22 mouse cellular contexts compared by ENCODE assay signal in the genomic region with DNA sequence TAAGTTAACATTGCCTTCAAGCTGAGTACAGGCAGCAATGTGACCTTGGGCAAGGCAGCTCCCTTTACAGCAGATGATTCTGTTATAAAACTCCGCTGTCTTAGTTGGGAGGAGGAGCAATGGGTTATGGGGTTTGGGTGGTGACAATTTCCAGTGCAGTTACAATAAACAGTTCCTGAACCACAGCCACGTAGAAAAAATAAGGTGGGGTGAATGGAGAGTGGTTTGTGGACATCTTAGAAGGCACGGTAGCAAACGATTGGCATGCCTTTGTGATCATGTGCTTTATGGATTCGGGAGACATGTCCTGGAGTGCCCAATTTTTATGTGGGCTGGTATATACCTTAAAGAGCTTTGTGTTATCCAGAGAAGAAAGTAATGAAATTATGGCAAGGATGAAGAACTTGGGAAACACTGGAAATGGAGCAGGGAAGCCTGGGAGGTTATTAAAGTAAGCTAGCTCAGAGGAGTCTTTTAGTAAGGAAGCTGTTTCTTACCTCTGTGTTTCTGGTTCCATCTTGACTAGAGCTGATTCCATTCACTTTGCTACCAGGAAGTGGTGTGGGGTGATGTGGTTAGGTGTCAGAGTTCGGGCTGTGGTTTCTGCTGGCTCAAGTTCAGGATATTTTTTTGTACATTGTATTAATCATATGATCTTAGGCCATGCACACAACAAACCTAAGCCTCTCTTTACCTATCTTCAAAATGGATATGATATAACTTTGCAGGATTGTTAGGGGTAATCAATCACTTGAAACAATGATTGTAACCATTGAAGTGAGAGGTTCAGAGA. TPM values are rescaled to one million over a fixed set of nuclear protein-coding genes. Genes with fewer than 3 reads are reported as not detected.
A peak's percentile ranks its signal among the peaks of the same experiment; 100 is the strongest.
DNase-seq lines count a peak whose midpoint lies in the region; TF ChIP-seq lines count a peak whose summit lies in the region.
"Had no signal": no experiment of that assay in that cellular context is flagged by ENCODE, and none has a peak within 500 bp of the region (broad histone marks: within the 10 kb centered on the region; RNA-seq: fewer than 3 reads in every experiment).

No protein-coding gene starts in this region.

- H3K9me3 ChIP-seq in MEL (replicated peaks; ENCODE audit: insufficient read depth, low read length) = no peaks in the 10 kb centered on the region
- H3K9me3 ChIP-seq: forebrain, embryonic 12.5 days; liver, embryonic 12.5 days; neural tube, embryonic 12.5 days had no signal

- no peaks in the 10 kb centered on the region for H3K27me3 ChIP-seq in MEL (ENCODE audit: control insufficient read depth in 1 of 2, insufficient read depth in 2 of 2, low read length in 2 of 2)
- H3K27me3 ChIP-seq in small intestine, adult 2 months (ENCODE audit: control insufficient read depth, insufficient read depth, low read length) = no peaks in the 10 kb centered on the region
- H3K27me3 ChIP-seq: forebrain, embryonic 12.5 days; liver, embryonic 12.5 days; neural tube, embryonic 12.5 days had no signal

- H3K4me3 ChIP-seq in MEL (ENCODE audit: control insufficient read depth in 1 of 2, insufficient read depth in 1 of 2, low read depth in 2 of 2, low read length in 2 of 2) = no peak overlapping the region
- H3K4me3 ChIP-seq in small intestine, adult 2 months (ENCODE audit: low read depth, low read length) = no peak overlapping the region
- H3K4me3 ChIP-seq: forebrain, embryonic 12.5 days; liver, embryonic 12.5 days; neural tube, embryonic 12.5 days had no signal

- TF ChIP-seq POLR2A in MEL (IDR thresholded peaks at IDR 0.05; ENCODE audit: control insufficient read depth in 1 of 2, insufficient read depth in 1 of 2, low read depth in 1 of 2, low read length in 2 of 2, poor library complexity in 1 of 2) = no peak
- no peak for TF ChIP-seq POLR2A in small intestine, adult 2 months (IDR thresholded peaks at IDR 0.05; ENCODE audit: low read depth, low read length)

- H3K36me3 ChIP-seq in MEL (ENCODE audit: control insufficient read depth in 1 of 2, insufficient read depth in 2 of 2, low read length in 2 of 2) = peaks cover 0 to 16% of the 10 kb centered on the region in 2 experiments; a peak in 2 of 4 replicates
- H3K36me3 ChIP-seq in small intestine, adult 2 months (ENCODE audit: control insufficient read depth, insufficient read depth, low read length) = no peaks in the 10 kb centered on the region
- H3K36me3 ChIP-seq: forebrain, embryonic 12.5 days; liver, embryonic 12.5 days; neural tube, embryonic 12.5 days had no signal

- H3K9ac ChIP-seq in MEL (ENCODE audit: control insufficient read depth, low read depth, low read length, poor library complexity, severe bottlenecking) = no peak overlapping the region
- H3K9ac ChIP-seq: forebrain, embryonic 12.5 days; hindbrain, embryonic 14.5 days; liver, embryonic 12.5 days; neural tube, embryonic 12.5 days had no signal

- peaks cover 3 to 15% of the 10 kb centered on the region in 2 experiments for H3K4me1 ChIP-seq in MEL (ENCODE audit: control insufficient read depth in 1 of 2, insufficient read depth in 2 of 2, low read length in 2 of 2)
- H3K4me1 ChIP-seq in small intestine, adult 2 months (ENCODE audit: control insufficient read depth, insufficient read depth, insufficient read length, low read length) = no peaks in the 10 kb centered on the region; the same call in 1 of the 2 replicates
- H3K4me1 ChIP-seq: forebrain, embryonic 12.5 days; neural tube, embryonic 12.5 days had no signal

- TF ChIP-seq EP300 in MEL (IDR thresholded peaks at IDR 0.05; ENCODE audit: low read depth in 1 of 2, low read length in 2 of 2) = no peak

- no peak for TF ChIP-seq CTCF in MEL (IDR thresholded peaks at IDR 0.05 in 2 of 3, conservative IDR thresholded peaks at IDR 0.05 in 1 of 3; ENCODE audit: control insufficient read depth in 1 of 3, insufficient read depth in 1 of 3, low read depth in 2 of 3, low read length in 3 of 3, poor library complexity in 1 of 3, severe bottlenecking in 1 of 3)
- no peak for TF ChIP-seq CTCF in small intestine, adult 2 months (IDR thresholded peaks at IDR 0.05; ENCODE audit: extremely low read depth, insufficient read length, insufficient replicate concordance, low read depth, low read length)

- H3K79me2 ChIP-seq in MEL (ENCODE audit: control insufficient read depth, insufficient read depth, low read length, poor library complexity) = no peaks in the 10 kb centered on the region

- H3K27ac ChIP-seq in MEL (ENCODE audit: control insufficient read depth, low read depth, low read length) = no peak overlapping the region
- H3K27ac ChIP-seq in small intestine, adult 2 months (ENCODE audit: insufficient read depth, low read depth, low read length) = peak overlapping the region; percentile 71; the same call in 1 of the 2 replicates
- H3K27ac ChIP-seq: forebrain, embryonic 12.5 days; hindbrain, embryonic 14.5 days; liver, embryonic 12.5 days; neural tube, embryonic 12.5 days had no signal

- TF ChIP-seq RAD21 in MEL (IDR thresholded peaks at IDR 0.05; ENCODE audit: low read depth, low read length) = no peak

- 18% methylated on average over 6 of the region's 6 CpGs for whole genome bisulfite sequencing in large intestine, adult 2 months
- WGBS in small intestine, adult 2 months = 49% methylated on average over 6 of the region's 6 CpGs

- peak; percentile 47 for DNase-seq in thymus, postnatal 0 days (ENCODE audit: low spot score)
- DNase-seq in thymus, postnatal 36 days = no peak
- DNase-seq in MEL (ENCODE audit: low read depth, low spot score) = peak; percentile 19
- DNase-seq in large intestine, adult 2 months (ENCODE audit: low read depth, low spot score) = peak; percentile 67
- no peak for DNase-seq in frontal cortex, postnatal 25 days (ENCODE audit: low spot score in 2 of 2)
- no peak for DNase-seq in adrenal gland, adult 18-20 months (ENCODE audit: low spot score in 2 of 2)
- no peak for DNase-seq in frontal cortex, postnatal 14 days (ENCODE audit: low spot score in 2 of 2)
- DNase-seq: adrenal gland, postnatal 10 days; cerebellum, adult 9-10 months; embryo, embryonic 11 days; kidney, adult 8-10 months; kidney, postnatal 4 days; lung, postnatal 10 days; midbrain, embryonic 14.5 days had no signal

TF ChIP-seq in MEL, 35 proteins besides CTCF, POLR2A, EP300 and RAD21:
- no peak for TF ChIP-seq GABPA (IDR thresholded peaks at IDR 0.05; ENCODE audit: low read depth, low read length)
- no peak for TF ChIP-seq NRF1 (IDR thresholded peaks at IDR 0.05; ENCODE audit: insufficient read depth, low read depth, low read length, poor library complexity, severe bottlenecking)
- TF ChIP-seq HCFC1 (IDR thresholded peaks at IDR 0.05; ENCODE audit: low read depth, low read length) = no peak
- no peak for TF ChIP-seq GATA1 (IDR thresholded peaks at IDR 0.05; ENCODE audit: low read depth, low read length)
- no peak for TF ChIP-seq MAFK (IDR thresholded peaks at IDR 0.05; ENCODE audit: borderline replicate concordance, low read depth, low read length)

RNA-seq across cellular contexts. Expression of a gene that starts 53.5 kb away (rescaled TPM):
- 3.7 and 4.0 TPM in 2 replicates for polyA plus RNA-seq in thymus, postnatal 0 days (2015; fragmentation: Nextera tagmentation; extraction: Ambion mirVana)
- total RNA-seq in MEL (2012; rRNA removed) = not detected in 2 replicates
- polyA plus RNA-seq in MEL (2012; ENCODE audit: insufficient read depth in 1 of 2, insufficient read length in 2 of 2, low read depth in 1 of 2, low replicate concordance in 2 of 2, missing spikeins in 1 of 2) = not detected
- 1.0 and 1.2 TPM in 2 replicates for polyA plus RNA-seq in large intestine, adult 2 months (2012; rRNA removed)
- polyA plus RNA-seq in small intestine, adult 2 months (2012; rRNA removed) = 0.52 and 1.2 TPM in 2 replicates
- 1 to 10 TPM in 1 of 2 experiments, under 1 TPM in 1; 0.53 to 1.2 TPM for total RNA-seq in adrenal gland, adult 18-20 months (2021)
- total RNA-seq: gastrocnemius, adult 18-20 months; layer of hippocampus, postnatal 25 days; left cerebral cortex, postnatal 4 days had no signal
- polyA plus RNA-seq: forebrain, embryonic 12.5 days; hindbrain, embryonic 14.5 days; neural tube, embryonic 12.5 days had no signal

Comparison
In these comparisons a context has a peak if more than half of its experiments do, and no peak if none do; other contexts are left out.
1. DNase-seq: peak in thymus, postnatal 0 days (single experiment), MEL (single experiment) and large intestine, adult 2 months (single experiment); none in thymus, postnatal 36 days (0 of 2), frontal cortex, postnatal 25 days (0 of 2), adrenal gland, adult 18-20 months (0 of 2) and frontal cortex, postnatal 14 days (0 of 2).